Comparison of ENCODE assay signal across 7 mouse cellular contexts in the genomic region with DNA sequence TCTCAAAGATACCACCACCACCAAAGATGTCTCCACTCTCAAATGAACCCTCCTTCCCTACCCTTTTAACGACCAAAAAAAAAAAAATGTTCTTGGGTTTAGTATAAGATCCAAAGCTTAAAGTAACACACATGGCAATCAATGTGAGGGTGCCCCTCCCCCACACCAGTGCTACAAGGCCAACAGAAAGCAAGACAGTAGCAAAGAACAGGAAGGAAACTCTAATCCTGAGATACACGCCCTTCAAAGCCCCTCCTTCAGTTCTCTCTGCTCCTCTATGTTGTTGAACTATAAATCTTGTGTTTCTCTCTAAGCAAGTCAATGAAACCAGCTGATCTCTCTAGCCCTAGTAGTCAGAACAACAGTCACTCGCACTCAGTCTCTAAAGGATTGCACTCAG. TPM values are rescaled to one million over a fixed set of nuclear protein-coding genes. Genes with fewer than 3 reads are reported as not detected.
DNase-seq lines count a peak whose midpoint lies in the region; ATAC-seq and TF ChIP-seq lines count a peak whose summit lies in the region.

No protein-coding gene starts in this region.

- H3K9me3 ChIP-seq in midbrain, embryonic 11.5 days (ENCODE audit: control insufficient read depth, low read length) = no peaks in the 10 kb centered on the region
- H3K9me3 ChIP-seq in midbrain, postnatal 0 days (ENCODE audit: low read length) = no peaks in the 10 kb centered on the region
- H3K9me3 ChIP-seq in embryonic facial prominence, embryonic 10.5 days = no peaks in the 10 kb centered on the region

- H3K27ac ChIP-seq in midbrain, embryonic 11.5 days (ENCODE audit: low read depth, low read length) = no peak overlapping the region
- no peak overlapping the region for H3K27ac ChIP-seq in midbrain, postnatal 0 days (ENCODE audit: low read depth, low read length)
- H3K27ac ChIP-seq in embryonic facial prominence, embryonic 10.5 days (replicated peaks) = 0 out of 2 replicates have a peak overlapping the region, but pooled peaks have one; percentile 1

- H3K4me2 ChIP-seq in midbrain, embryonic 11.5 days = no peak overlapping the region
- no peak overlapping the region for H3K4me2 ChIP-seq in midbrain, postnatal 0 days (ENCODE audit: low read depth, low read length, poor library complexity, severe bottlenecking)

- H3K4me3 ChIP-seq in midbrain, embryonic 11.5 days (ENCODE audit: low read depth, low read length) = no peak overlapping the region
- no peak overlapping the region for H3K4me3 ChIP-seq in midbrain, postnatal 0 days (ENCODE audit: low read depth, low read length)
- no peak overlapping the region for H3K4me3 ChIP-seq in embryonic facial prominence, embryonic 10.5 days

- no peaks in the 10 kb centered on the region; the same call in none of the 2 replicates for H3K4me1 ChIP-seq in midbrain, embryonic 11.5 days (ENCODE audit: control insufficient read depth, insufficient read depth, low read length)
- 0 out of 2 replicates have a peak, but pooled peaks cover 5% of the 10 kb centered on the region for H3K4me1 ChIP-seq in midbrain, postnatal 0 days (ENCODE audit: insufficient read depth, low read length)
- peaks cover 66% of the 10 kb centered on the region for H3K4me1 ChIP-seq in embryonic facial prominence, embryonic 10.5 days

- no peaks in the 10 kb centered on the region for H3K36me3 ChIP-seq in midbrain, embryonic 11.5 days (ENCODE audit: control insufficient read depth, insufficient read depth, low read length)
- no peaks in the 10 kb centered on the region for H3K36me3 ChIP-seq in midbrain, postnatal 0 days (ENCODE audit: insufficient read depth, low read length)
- H3K36me3 ChIP-seq in embryonic facial prominence, embryonic 10.5 days (replicated peaks) = peaks cover 5% of the 10 kb centered on the region; the same call in 1 of the 2 replicates

- intact Hi-C loops in left cerebral cortex, postnatal 14 days (cut with DNase I) = no loop called here

- peak; percentile 53 for DNase-seq in midbrain, embryonic 11.5 days (ENCODE audit: low spot score, missing footprints)
- DNase-seq in midbrain, postnatal 0 days (ENCODE audit: low spot score) = no peak
- DNase-seq in embryonic facial prominence, embryonic 10.5 days (ENCODE audit: low spot score) = no peak
- peak; percentile 34 for DNase-seq in lung, postnatal 14 days
- DNase-seq in left cerebral cortex, postnatal 14 days (ENCODE audit: low spot score in 2 of 2) = no peak
- DNase-seq in frontal cortex, adult 2 months (ENCODE audit: extremely low spot score in 1 of 2, low spot score in 1 of 2) = no peak
- no peak for DNase-seq in gastrocnemius, adult 18-20 months (ENCODE audit: low spot score)

- no peak for ATAC-seq in midbrain, embryonic 11.5 days (ENCODE audit: low FRiP score)
- ATAC-seq in midbrain, postnatal 0 days (ENCODE audit: low FRiP score) = no peak

- no peak for TF ChIP-seq CTCF in midbrain, postnatal 0 days (IDR thresholded peaks at IDR 0.05)

- H3K27me3 ChIP-seq in midbrain, embryonic 11.5 days (ENCODE audit: control insufficient read depth, insufficient read depth, low read length) = no peaks in the 10 kb centered on the region
- no peaks in the 10 kb centered on the region for H3K27me3 ChIP-seq in midbrain, postnatal 0 days (ENCODE audit: insufficient read depth, low read length)
- no peaks in the 10 kb centered on the region for H3K27me3 ChIP-seq in embryonic facial prominence, embryonic 10.5 days (replicated peaks; ENCODE audit: low read depth, poor library complexity, severe bottlenecking)

- WGBS in midbrain, embryonic 11.5 days = 78% methylated on average over 3 of the region's 3 CpGs
- 89% methylated on average over 3 of the region's 3 CpGs for WGBS in midbrain, postnatal 0 days
- 63% methylated on average over 3 of the region's 3 CpGs for WGBS in embryonic facial prominence, embryonic 10.5 days

- no peak overlapping the region for H3K9ac ChIP-seq in midbrain, embryonic 11.5 days (ENCODE audit: low read length)
- H3K9ac ChIP-seq in midbrain, postnatal 0 days (replicated peaks; ENCODE audit: low read length, poor library complexity, severe bottlenecking) = no peak overlapping the region

RNA-seq across cellular contexts. Expression of a gene that starts 19.3 kb away (rescaled TPM):
- 56.2 TPM in 2 replicates for polyA plus RNA-seq in midbrain, embryonic 11.5 days (2014; fragmentation: Nextera tagmentation; extraction: Ambion mirVana)
- total RNA-seq in midbrain, postnatal 0 days (2014; rRNA removed) = 117 and 157 TPM in 2 replicates
- polyA plus RNA-seq in midbrain, postnatal 0 days (2015; fragmentation: Nextera tagmentation; extraction: Ambion mirVana) = 45.1 and 46.9 TPM in 2 replicates
- 70.2 and 74.3 TPM in 2 replicates for polyA plus RNA-seq in embryonic facial prominence, embryonic 10.5 days (2016; fragmentation: Nextera tagmentation; extraction: Ambion mirVana)
- total RNA-seq in left cerebral cortex, postnatal 14 days (2021) = 100 to 1,000 TPM in 1 of 2 experiments, 10 to 100 TPM in 1; 97.8 to 106 TPM
- polyA plus RNA-seq in frontal cortex, adult 2 months (2012; rRNA removed) = 174 and 191 TPM in 2 replicates
- 10 to 100 TPM; 11.5 to 11.8 TPM for total RNA-seq in gastrocnemius, adult 18-20 months (2021)

Comparison
In these comparisons a context has a peak if more than half of its experiments do, and no peak if none do; other contexts are left out.
1. DNase-seq: peak in midbrain, embryonic 11.5 days (single experiment) and lung, postnatal 14 days (single experiment); none in midbrain, postnatal 0 days (single experiment), embryonic facial prominence, embryonic 10.5 days (single experiment), left cerebral cortex, postnatal 14 days (0 of 2), frontal cortex, adult 2 months (0 of 2) and gastrocnemius, adult 18-20 months (single experiment).